Mouse (Mus musculus): ENCODE data around the gene Epb41l2.

The Epb41l2 gene

GRCm38 (mm10) chr10:25397767-25398690 is 38.4 kb downstream of the Epb41l2 start:
- Histone ChIP-seq H3K36me3 (ENCODE audit: insufficient read depth, low read length) (0 out of 2 replicates have a peak, but pooled peaks cover 7% of the 10 kb centered on the region), H3K4me3 (replicated peaks; ENCODE audit: low read length) (no peak overlapping the region), H3K9me3 (ENCODE audit: low read length) (no peaks in the 10 kb centered on the region), H3K4me1 (replicated peaks; ENCODE audit: low read depth, low read length) (peaks cover 6% of the 10 kb centered on the region; the same call in 1 of the 2 replicates), H3K27me3 (ENCODE audit: insufficient read depth, low read length) (no peaks in the 10 kb centered on the region)
- TF ChIP-seq CTCF (conservative IDR thresholded peaks at IDR 0.05; ENCODE audit: low read length) (no peak), NANOG (IDR thresholded peaks at IDR 0.05; ENCODE audit: borderline replicate concordance, low read length) (no peak)

GRCm38 (mm10) chr10:25399016-25399415 is 39.4 kb downstream of the Epb41l2 start:
- Histone ChIP-seq H3K36me3 (ENCODE audit: insufficient read depth, low read length) (0 out of 2 replicates have a peak, but pooled peaks cover 7% of the 10 kb centered on the region), H3K4me1 (replicated peaks; ENCODE audit: low read depth, low read length) (peaks cover 15% of the 10 kb centered on the region), H3K27me3 (ENCODE audit: insufficient read depth, low read length) (no peaks in the 10 kb centered on the region), H3K4me3 (replicated peaks; ENCODE audit: low read length) (no peak overlapping the region), H3K9me3 (ENCODE audit: low read length) (no peaks in the 10 kb centered on the region)
- no peak for TF ChIP-seq CTCF (conservative IDR thresholded peaks at IDR 0.05; ENCODE audit: low read length)

GRCm38 (mm10) chr10:25400076-25400475 is 40.5 kb downstream of the Epb41l2 start:
- no peaks in the 10 kb centered on the region for H3K9me3 ChIP-seq (ENCODE audit: low read length)
- no peak for TF ChIP-seq NANOG (IDR thresholded peaks at IDR 0.05; ENCODE audit: borderline replicate concordance, low read length)
- no peak for TF ChIP-seq CTCF (conservative IDR thresholded peaks at IDR 0.05; ENCODE audit: low read length)
- no peak for TF ChIP-seq POU5F1 (IDR thresholded peaks at IDR 0.05; ENCODE audit: borderline replicate concordance, low read length)
- peaks cover 24% of the 10 kb centered on the region for H3K4me1 ChIP-seq (replicated peaks; ENCODE audit: low read depth, low read length)
- H3K36me3 ChIP-seq (ENCODE audit: insufficient read depth, low read length), result 0 out of 2 replicates have a peak, but pooled peaks cover 7% of the 10 kb centered on the region
- no peak overlapping the region for H3K4me3 ChIP-seq (replicated peaks; ENCODE audit: low read length)
- no peaks in the 10 kb centered on the region for H3K27me3 ChIP-seq (ENCODE audit: insufficient read depth, low read length)

DNA sequence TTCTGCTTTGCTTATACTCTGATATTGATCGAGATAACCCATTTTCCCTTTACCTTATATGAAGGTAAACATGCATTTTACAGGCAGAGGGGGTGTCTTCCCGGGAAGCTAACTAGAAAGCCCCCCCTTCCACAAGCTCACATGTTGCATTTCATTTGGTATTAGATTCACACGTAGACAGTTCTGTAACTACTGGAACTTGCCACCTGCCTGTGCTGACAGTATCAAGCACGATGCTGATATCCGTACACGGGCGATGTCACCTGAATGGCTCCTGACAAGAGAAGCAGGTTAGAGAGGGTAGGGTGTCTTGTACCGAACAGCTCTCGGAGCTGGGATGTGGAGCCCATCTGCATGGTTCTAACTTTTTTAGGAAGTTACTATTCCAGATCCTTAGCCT is 41.0 kb downstream of the Epb41l2 start:
- no peak overlapping the region for H3K4me3 ChIP-seq (replicated peaks; ENCODE audit: low read length)
- H3K4me1 ChIP-seq (replicated peaks; ENCODE audit: low read depth, low read length), result peaks cover 26% of the 10 kb centered on the region
- H3K36me3 ChIP-seq (ENCODE audit: insufficient read depth, low read length), result 0 out of 2 replicates have a peak, but pooled peaks cover 7% of the 10 kb centered on the region
- H3K9me3 ChIP-seq (ENCODE audit: low read length), result no peaks in the 10 kb centered on the region
- TF ChIP-seq NANOG (IDR thresholded peaks at IDR 0.05; ENCODE audit: borderline replicate concordance, low read length) (no peak), POU5F1 (IDR thresholded peaks at IDR 0.05; ENCODE audit: borderline replicate concordance, low read length) (no peak), CTCF (conservative IDR thresholded peaks at IDR 0.05; ENCODE audit: low read length) (no peak)
- no peaks in the 10 kb centered on the region for H3K27me3 ChIP-seq (ENCODE audit: insufficient read depth, low read length)

GRCm38 (mm10) chr10:25401356-25401755 is 41.8 kb downstream of the Epb41l2 start:
- H3K4me3 ChIP-seq (replicated peaks; ENCODE audit: low read length), result no peak overlapping the region
- H3K36me3 ChIP-seq (ENCODE audit: insufficient read depth, low read length), result 0 out of 2 replicates have a peak, but pooled peaks cover 8% of the 10 kb centered on the region
- H3K9me3 ChIP-seq (ENCODE audit: low read length), result no peaks in the 10 kb centered on the region
- H3K4me1 ChIP-seq (replicated peaks; ENCODE audit: low read depth, low read length), result peaks cover 28% of the 10 kb centered on the region
- no peaks in the 10 kb centered on the region for H3K27me3 ChIP-seq (ENCODE audit: insufficient read depth, low read length)
- no peak for TF ChIP-seq CTCF (conservative IDR thresholded peaks at IDR 0.05; ENCODE audit: low read length)
- no peak for TF ChIP-seq POU5F1 (IDR thresholded peaks at IDR 0.05; ENCODE audit: borderline replicate concordance, low read length)
- TF ChIP-seq NANOG (IDR thresholded peaks at IDR 0.05; ENCODE audit: borderline replicate concordance, low read length), result no peak

DNA sequence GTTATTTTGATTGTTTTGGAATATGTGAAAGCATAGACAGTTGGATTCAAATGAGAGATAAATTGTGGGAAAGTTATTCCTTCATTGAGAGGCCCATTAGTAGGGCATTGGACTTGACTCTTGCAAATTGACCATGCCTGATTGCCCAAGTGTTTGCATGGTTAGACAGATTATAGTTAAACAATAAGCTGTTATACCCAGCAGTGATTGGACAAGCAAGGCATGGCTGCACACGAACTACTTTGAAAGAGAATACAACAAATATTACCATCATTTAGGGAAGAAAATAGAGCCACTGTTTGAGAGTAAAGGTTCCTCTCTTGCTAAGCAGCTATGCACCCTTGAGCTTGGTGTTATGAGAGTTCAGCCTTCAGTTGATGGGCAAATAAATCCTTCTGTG is 43.3 kb downstream of the Epb41l2 start:
- TF ChIP-seq CTCF (conservative IDR thresholded peaks at IDR 0.05; ENCODE audit: low read length) (no peak), NANOG (IDR thresholded peaks at IDR 0.05; ENCODE audit: borderline replicate concordance, low read length) (no peak), POU5F1 (IDR thresholded peaks at IDR 0.05; ENCODE audit: borderline replicate concordance, low read length) (no peak)
- Histone ChIP-seq H3K9me3 (ENCODE audit: low read length) (no peaks in the 10 kb centered on the region), H3K36me3 (ENCODE audit: insufficient read depth, low read length) (0 out of 2 replicates have a peak, but pooled peaks cover 9% of the 10 kb centered on the region), H3K27me3 (ENCODE audit: insufficient read depth, low read length) (no peaks in the 10 kb centered on the region), H3K4me1 (replicated peaks; ENCODE audit: low read depth, low read length) (peaks cover 30% of the 10 kb centered on the region), H3K4me3 (replicated peaks; ENCODE audit: low read length) (no peak overlapping the region)

DNA sequence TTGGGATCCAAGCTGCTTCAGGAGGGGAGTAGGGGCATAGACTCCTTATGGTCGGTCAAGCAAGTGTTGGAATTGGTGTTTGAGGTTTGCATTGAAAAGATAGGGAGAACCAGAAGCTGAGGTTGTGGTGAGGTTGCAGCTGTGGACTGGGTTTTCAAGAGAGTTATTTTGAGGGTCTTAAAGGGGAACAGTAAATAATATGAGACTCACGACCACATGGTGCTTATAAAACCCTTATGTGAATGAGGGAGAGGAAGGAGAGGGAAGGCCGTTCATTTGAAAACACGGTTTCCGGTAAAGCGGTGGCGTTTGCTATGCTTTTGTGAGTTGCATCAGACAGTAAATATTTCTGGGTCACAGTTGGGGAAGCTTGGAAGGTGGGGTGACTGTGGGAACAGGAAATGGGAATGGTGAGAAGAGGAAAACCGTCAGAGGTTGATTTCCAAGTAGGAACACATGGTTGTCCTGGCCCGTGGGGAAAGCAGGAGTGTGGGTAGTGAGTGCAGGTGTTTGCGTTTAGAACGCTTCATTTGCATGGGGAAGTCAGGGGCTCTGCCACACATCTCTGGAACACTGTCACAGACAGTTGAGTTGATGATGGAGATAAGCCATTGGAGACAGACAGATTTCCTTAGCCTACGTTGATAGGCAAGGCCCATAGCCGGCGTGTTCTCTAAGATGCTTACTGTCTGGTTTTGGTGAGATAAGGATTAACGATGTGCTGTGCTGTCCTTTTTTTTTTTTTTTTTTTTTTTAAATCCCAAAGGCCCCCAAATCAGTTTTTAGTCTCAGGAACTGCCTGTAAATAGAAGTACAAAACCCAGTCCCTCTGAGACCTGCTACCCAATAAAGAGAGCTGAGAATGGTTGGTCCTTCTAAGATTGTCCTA is 44.5 kb downstream of the Epb41l2 start:
- Histone ChIP-seq H3K27me3 (ENCODE audit: insufficient read depth, low read length) (no peaks in the 10 kb centered on the region), H3K4me3 (replicated peaks; ENCODE audit: low read length) (no peak overlapping the region), H3K9me3 (ENCODE audit: low read length) (no peaks in the 10 kb centered on the region), H3K36me3 (ENCODE audit: insufficient read depth, low read length) (0 out of 2 replicates have a peak, but pooled peaks cover 12% of the 10 kb centered on the region), H3K4me1 (replicated peaks; ENCODE audit: low read depth, low read length) (peaks cover 39% of the 10 kb centered on the region)
- no peak for TF ChIP-seq POU5F1 (IDR thresholded peaks at IDR 0.05; ENCODE audit: borderline replicate concordance, low read length)
- no peak for TF ChIP-seq CTCF (conservative IDR thresholded peaks at IDR 0.05; ENCODE audit: low read length)
- no peak for TF ChIP-seq NANOG (IDR thresholded peaks at IDR 0.05; ENCODE audit: borderline replicate concordance, low read length)

GRCm38 (mm10) chr10:25404702-25405098 is 45.1 kb downstream of the Epb41l2 start:
- Histone ChIP-seq H3K9me3 (ENCODE audit: low read length) (no peaks in the 10 kb centered on the region), H3K36me3 (ENCODE audit: insufficient read depth, low read length) (0 out of 2 replicates have a peak, but pooled peaks cover 12% of the 10 kb centered on the region), H3K27me3 (ENCODE audit: insufficient read depth, low read length) (no peaks in the 10 kb centered on the region), H3K4me1 (replicated peaks; ENCODE audit: low read depth, low read length) (peaks cover 44% of the 10 kb centered on the region), H3K4me3 (replicated peaks; ENCODE audit: low read length) (no peak overlapping the region)
- TF ChIP-seq POU5F1 (IDR thresholded peaks at IDR 0.05; ENCODE audit: borderline replicate concordance, low read length) (no peak), NANOG (IDR thresholded peaks at IDR 0.05; ENCODE audit: borderline replicate concordance, low read length) (no peak), CTCF (conservative IDR thresholded peaks at IDR 0.05; ENCODE audit: low read length) (no peak)

Data from E14TG2a.4 (cell line).